Mouse (Mus musculus): ENCODE measurements around the gene Smtnl1. TPM values are rescaled to one million over a fixed set of nuclear protein-coding genes. Genes with fewer than 3 reads are reported as not detected.
"Not testable (repeated sequence)": the region's sequence is repeated elsewhere in the genome, so short reads cannot be mapped to it uniquely, and the experiment has no call there.

The Smtnl1 gene
- total RNA-seq, 1 experiment = 4.9 TPM

DNA sequence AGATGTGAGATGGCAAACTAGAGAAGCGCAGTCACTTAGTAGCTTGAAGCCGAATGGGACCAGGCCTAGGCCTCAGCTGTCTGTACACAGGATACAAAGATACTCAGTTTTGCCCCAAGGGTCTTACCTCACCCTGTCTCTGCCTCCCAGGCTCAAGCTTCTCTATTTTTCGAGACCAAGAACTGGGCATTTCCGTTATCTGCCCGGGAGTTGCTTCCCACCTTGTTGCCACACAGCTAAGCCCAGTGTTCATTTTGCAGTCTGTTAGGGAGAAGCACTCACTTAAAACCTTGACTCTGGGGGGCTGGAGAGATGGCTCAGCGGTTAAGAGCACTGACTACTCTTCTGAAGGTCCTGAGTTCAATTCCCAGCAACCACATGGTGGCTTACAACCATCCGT lies 18.5 kb downstream of the Smtnl1 start:
- no peak overlapping the region for H3K27ac ChIP-seq (ENCODE audit: insufficient read depth, low read depth, low read length, poor library complexity, severe bottlenecking)
- in situ Hi-C loops (cut with MboI; ENCODE audit: low sequenced_read_pairs in 2 of 2, unreplicated experiment in 2 of 2) = no loop called here
- 0 out of 2 replicates have a peak, but pooled peaks cover under 1% of the 10 kb centered on the region for H3K36me3 ChIP-seq (ENCODE audit: control insufficient read depth, insufficient read depth, low read length, poor library complexity, severe bottlenecking)
- DNase-seq (ENCODE audit: low read depth, low spot score) = no peak
- no peak overlapping the region for H3K4me3 ChIP-seq (ENCODE audit: insufficient read depth in 1 of 2, low read depth in 1 of 2, low read length in 2 of 2, poor library complexity in 1 of 2, severe bottlenecking in 1 of 2)
- no peak overlapping the region for H3K9ac ChIP-seq (ENCODE audit: insufficient read depth, low read depth, low read length, poor library complexity, severe bottlenecking)
- no peaks in the 10 kb centered on the region for H3K9me3 ChIP-seq (ENCODE audit: control insufficient read depth, insufficient read depth, low read depth, low read length)
- no peak for TF ChIP-seq ZNF384 (IDR thresholded peaks at IDR 0.05; ENCODE audit: low read depth, low read length)
- H3K4me1 ChIP-seq (ENCODE audit: control insufficient read depth in 2 of 2, insufficient read depth in 2 of 2, low read length in 2 of 2, poor library complexity in 1 of 2) = peaks cover 0 to 5% of the 10 kb centered on the region in 2 experiments; a peak in 2 of 4 replicates

DNA sequence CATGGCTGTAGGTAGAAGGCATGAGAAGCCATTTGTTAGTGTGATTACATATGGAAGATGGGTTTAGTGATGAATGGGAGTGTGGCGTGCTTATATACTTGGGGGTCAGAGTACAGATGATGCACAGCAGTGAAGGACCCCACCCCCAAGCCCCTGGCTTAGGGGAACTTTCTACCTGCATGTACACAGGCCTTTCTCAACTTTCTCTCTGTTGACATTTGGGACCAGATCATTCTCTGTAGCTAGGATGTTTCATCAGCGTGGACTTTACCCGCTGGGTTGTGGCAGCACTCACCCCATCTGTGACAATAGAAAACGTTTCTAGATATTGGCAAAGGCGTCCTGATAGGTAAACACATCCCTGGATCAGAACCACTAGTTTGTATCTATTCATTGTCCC lies 21.2 kb downstream of the Smtnl1 start:
- DNase-seq (ENCODE audit: low read depth, low spot score); H3K27ac ChIP-seq (ENCODE audit: insufficient read depth, low read depth, low read length, poor library complexity, severe bottlenecking); H3K4me3 ChIP-seq (ENCODE audit: insufficient read depth in 1 of 2, low read depth in 1 of 2, low read length in 2 of 2, poor library complexity in 1 of 2, severe bottlenecking in 1 of 2); H3K9me3 ChIP-seq (ENCODE audit: control insufficient read depth, insufficient read depth, low read depth, low read length); H3K36me3 ChIP-seq (ENCODE audit: control insufficient read depth, insufficient read depth, low read length, poor library complexity, severe bottlenecking); in situ Hi-C loops (cut with MboI; ENCODE audit: low sequenced_read_pairs in 2 of 2, unreplicated experiment in 2 of 2); H3K9ac ChIP-seq (ENCODE audit: insufficient read depth, low read depth, low read length, poor library complexity, severe bottlenecking); H3K4me1 ChIP-seq (ENCODE audit: control insufficient read depth in 2 of 2, insufficient read depth in 2 of 2, low read length in 2 of 2, poor library complexity in 1 of 2): not testable (repeated sequence)

DNA sequence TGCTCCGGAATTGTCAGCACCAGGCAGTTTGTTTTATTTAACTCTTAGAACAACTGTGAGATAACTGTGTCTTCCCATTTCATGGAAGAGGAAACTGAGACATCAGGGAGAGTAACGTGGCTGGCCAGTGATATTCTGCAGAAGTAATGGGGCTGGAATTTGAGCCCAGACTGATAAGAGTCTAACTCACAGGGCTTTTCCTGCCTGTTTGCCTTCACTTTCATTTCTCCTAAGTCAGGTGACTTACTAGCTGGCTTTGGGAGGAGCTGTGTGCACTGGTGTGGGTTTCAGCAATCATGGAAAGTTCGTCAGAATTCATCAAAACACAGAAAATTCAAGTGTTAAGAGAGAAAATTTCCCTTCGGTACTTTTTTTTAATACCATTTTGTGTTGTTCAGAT lies 22.1 kb downstream of the Smtnl1 start:
- no peaks in the 10 kb centered on the region for H3K36me3 ChIP-seq (ENCODE audit: control insufficient read depth, insufficient read depth, low read length, poor library complexity, severe bottlenecking)
- no peak overlapping the region for H3K9ac ChIP-seq (ENCODE audit: insufficient read depth, low read depth, low read length, poor library complexity, severe bottlenecking)
- DNase-seq (ENCODE audit: low read depth, low spot score) = no peak
- no peaks in the 10 kb centered on the region for H3K9me3 ChIP-seq (ENCODE audit: control insufficient read depth, insufficient read depth, low read depth, low read length)
- peaks cover 0 to 2% of the 10 kb centered on the region in 2 experiments; a peak in 1 of 4 replicates for H3K4me1 ChIP-seq (ENCODE audit: control insufficient read depth in 2 of 2, insufficient read depth in 2 of 2, low read length in 2 of 2, poor library complexity in 1 of 2)
- in situ Hi-C loops (cut with MboI; ENCODE audit: low sequenced_read_pairs in 2 of 2, unreplicated experiment in 2 of 2) = no loop called here
- H3K27ac ChIP-seq (ENCODE audit: insufficient read depth, low read depth, low read length, poor library complexity, severe bottlenecking) = no peak overlapping the region
- no peak for TF ChIP-seq ZC3H11A (IDR thresholded peaks at IDR 0.05; ENCODE audit: borderline replicate concordance, low read depth, low read length)
- no peak for TF ChIP-seq CHD2 (IDR thresholded peaks at IDR 0.05; ENCODE audit: low read depth, low read length)
- TF ChIP-seq ZNF384 (IDR thresholded peaks at IDR 0.05; ENCODE audit: low read depth, low read length) = no peak
- no peak for TF ChIP-seq MAFK (IDR thresholded peaks at IDR 0.05; ENCODE audit: insufficient read depth, low read depth, low read length)
- no peak for TF ChIP-seq HCFC1 (IDR thresholded peaks at IDR 0.05; ENCODE audit: borderline replicate concordance, insufficient read depth, low read length)
- H3K4me3 ChIP-seq (ENCODE audit: insufficient read depth in 1 of 2, low read depth in 1 of 2, low read length in 2 of 2, poor library complexity in 1 of 2, severe bottlenecking in 1 of 2) = no peak overlapping the region

DNA sequence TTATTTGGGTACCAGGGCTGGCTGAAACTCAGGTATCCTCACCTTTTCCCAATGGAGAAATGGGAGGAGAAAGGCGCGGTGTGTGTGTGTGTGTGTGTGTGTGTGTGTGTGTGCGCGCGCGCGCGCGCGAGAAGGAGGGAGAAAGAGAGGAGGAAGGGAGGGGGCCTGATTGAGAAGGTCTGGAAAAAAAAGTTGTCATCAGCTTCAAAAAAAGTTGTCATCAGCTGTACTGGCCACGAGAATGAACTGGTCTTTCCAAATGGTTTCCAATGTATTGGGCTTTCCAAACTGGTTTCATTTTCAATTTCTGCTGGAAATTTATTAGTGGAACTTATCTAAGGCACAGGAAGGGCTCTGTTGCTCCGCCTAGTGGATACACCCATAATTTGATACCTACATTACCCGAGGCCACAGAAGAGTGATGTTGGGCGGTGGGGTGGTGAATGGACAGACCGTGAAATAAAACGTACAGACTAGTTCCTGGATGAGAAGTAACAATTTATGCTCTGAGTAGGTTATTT lies 23.4 kb downstream of the Smtnl1 start:
- DNase-seq (ENCODE audit: low read depth, low spot score) = peak; percentile 34
- in situ Hi-C loops (cut with MboI; ENCODE audit: low sequenced_read_pairs in 2 of 2, unreplicated experiment in 2 of 2) = no loop called here
- Histone ChIP-seq H3K36me3 (ENCODE audit: control insufficient read depth, insufficient read depth, low read length, poor library complexity, severe bottlenecking) (no peaks in the 10 kb centered on the region), H3K9me3 (ENCODE audit: control insufficient read depth, insufficient read depth, low read depth, low read length) (no peaks in the 10 kb centered on the region), H3K4me1 (ENCODE audit: control insufficient read depth in 2 of 2, insufficient read depth in 2 of 2, low read length in 2 of 2, poor library complexity in 1 of 2) (peaks cover 0 to 2% of the 10 kb centered on the region in 2 experiments; a peak in 1 of 4 replicates), H3K9ac (ENCODE audit: insufficient read depth, low read depth, low read length, poor library complexity, severe bottlenecking) (peak overlapping the region; percentile 23; the same call in 1 of the 2 replicates), H3K27ac (ENCODE audit: insufficient read depth, low read depth, low read length, poor library complexity, severe bottlenecking) (no peak overlapping the region), H3K4me3 (ENCODE audit: insufficient read depth in 1 of 2, low read depth in 1 of 2, low read length in 2 of 2, poor library complexity in 1 of 2, severe bottlenecking in 1 of 2) (peak overlapping the region; percentile 65 to 72)
- no peak for TF ChIP-seq MAFK (IDR thresholded peaks at IDR 0.05; ENCODE audit: insufficient read depth, low read depth, low read length)
- no peak for TF ChIP-seq ZNF384 (IDR thresholded peaks at IDR 0.05; ENCODE audit: low read depth, low read length)
- no peak for TF ChIP-seq CHD2 (IDR thresholded peaks at IDR 0.05; ENCODE audit: low read depth, low read length)
- TF ChIP-seq HCFC1 (IDR thresholded peaks at IDR 0.05; ENCODE audit: borderline replicate concordance, insufficient read depth, low read length) = no peak
- TF ChIP-seq ZC3H11A (IDR thresholded peaks at IDR 0.05; ENCODE audit: borderline replicate concordance, low read depth, low read length) = no peak

DNA sequence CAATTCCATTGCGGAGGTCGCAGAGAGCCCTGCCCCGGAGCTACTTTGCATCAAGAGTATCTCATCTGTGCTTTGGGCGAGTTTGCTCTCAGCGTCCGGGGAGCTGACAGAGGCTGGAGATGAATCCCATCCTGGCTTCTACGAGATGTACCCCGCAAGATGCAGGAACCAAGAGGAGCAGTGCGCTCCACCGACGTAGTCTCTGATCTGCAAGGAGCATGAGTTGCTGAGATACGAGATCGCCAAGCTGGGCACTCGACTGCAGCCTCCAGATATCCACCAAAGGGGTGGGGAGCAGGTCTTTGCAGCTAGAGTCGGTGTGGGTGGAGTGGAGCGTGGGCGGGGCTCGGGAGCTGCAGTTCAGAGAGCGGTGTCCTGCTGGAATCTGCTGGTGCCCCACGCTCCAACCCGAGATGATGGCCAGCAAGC lies 23.9 kb downstream of the Smtnl1 start, which contains the start of gene Ube2l6:
Gene Ube2l6 (plus strand): TSS at position 336 of the 429 bp plus-strand sequence.
- H3K9ac ChIP-seq (ENCODE audit: insufficient read depth, low read depth, low read length, poor library complexity, severe bottlenecking) = peak within 1 kb of the TSS; percentile 23; the same call in 1 of the 2 replicates
- DNase-seq (ENCODE audit: low read depth, low spot score) = peak; percentile 37
- peaks cover 0 to 2% of the 10 kb centered on the region in 2 experiments; a peak in 1 of 4 replicates for H3K4me1 ChIP-seq (ENCODE audit: control insufficient read depth in 2 of 2, insufficient read depth in 2 of 2, low read length in 2 of 2, poor library complexity in 1 of 2)
- no peak within 1 kb of the TSS for H3K27ac ChIP-seq (ENCODE audit: insufficient read depth, low read depth, low read length, poor library complexity, severe bottlenecking)
- no peaks in the 10 kb centered on the region for H3K9me3 ChIP-seq (ENCODE audit: control insufficient read depth, insufficient read depth, low read depth, low read length)
- peak within 1 kb of the TSS; percentile 65 to 72 for H3K4me3 ChIP-seq (ENCODE audit: insufficient read depth in 1 of 2, low read depth in 1 of 2, low read length in 2 of 2, poor library complexity in 1 of 2, severe bottlenecking in 1 of 2)
- in situ Hi-C loops (cut with MboI; ENCODE audit: low sequenced_read_pairs in 2 of 2, unreplicated experiment in 2 of 2) = no loop called here
- TF ChIP-seq MAFK (IDR thresholded peaks at IDR 0.05; ENCODE audit: insufficient read depth, low read depth, low read length) (no peak), CHD2 (IDR thresholded peaks at IDR 0.05; ENCODE audit: low read depth, low read length) (no peak), ZNF384 (IDR thresholded peaks at IDR 0.05; ENCODE audit: low read depth, low read length) (no peak), ZC3H11A (IDR thresholded peaks at IDR 0.05; ENCODE audit: borderline replicate concordance, low read depth, low read length) (no peak), HCFC1 (IDR thresholded peaks at IDR 0.05; ENCODE audit: borderline replicate concordance, insufficient read depth, low read length) (no peak)
- H3K36me3 ChIP-seq (ENCODE audit: control insufficient read depth, insufficient read depth, low read length, poor library complexity, severe bottlenecking) = no peaks in the 10 kb centered on the region

Measured in ES-E14 (cell line).